Mouse (Mus musculus) bone marrow macrophage, adult 2 months (primary cell): Measurements from ENCODE around the gene Aldh4a1.

Experiments used
- CTCF ChIP-seq: IDR thresholded peaks from 2 replicates; pipeline ENCODE4 v1.5.1; 2012; ENCODE audit warnings: low read depth, mild to moderate bottlenecking, low read length, moderate library complexity
- POLR2A ChIP-seq: IDR thresholded peaks from 2 replicates; pipeline ENCODE4 v1.6.1; 2012; ENCODE audit warnings: mild to moderate bottlenecking, low read depth, low read length, borderline replicate concordance

DNA sequence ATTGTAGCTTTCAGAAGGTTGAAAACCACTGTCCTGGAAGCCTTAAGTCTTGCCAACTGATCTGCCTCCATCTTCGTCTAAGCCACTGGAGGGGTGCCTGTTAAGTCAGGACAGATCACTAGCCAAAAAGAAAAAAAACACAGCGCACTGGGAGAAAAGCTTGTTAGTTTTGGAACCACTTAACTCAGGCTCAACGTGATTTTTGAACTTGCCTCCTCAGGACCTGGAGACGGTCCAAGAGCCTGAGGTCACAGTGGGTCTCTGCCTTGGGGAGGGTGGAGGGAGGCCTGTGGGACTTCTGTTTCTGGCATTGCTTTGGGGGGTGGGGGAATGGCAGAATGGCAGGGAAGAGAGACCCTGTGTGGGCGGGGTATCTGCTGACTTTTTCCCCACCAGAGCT is 8.5 kb downstream of the Aldh4a1 start:
- TF ChIP-seq CTCF = no peak
- no peak for TF ChIP-seq POLR2A
